Mouse (Mus musculus): ENCODE results near the gene Gm9507.
"Not testable (repeated sequence)": the region's sequence is repeated elsewhere in the genome, so short reads cannot be mapped to it uniquely, and the experiment has no call there.

The Gm9507 gene

DNA sequence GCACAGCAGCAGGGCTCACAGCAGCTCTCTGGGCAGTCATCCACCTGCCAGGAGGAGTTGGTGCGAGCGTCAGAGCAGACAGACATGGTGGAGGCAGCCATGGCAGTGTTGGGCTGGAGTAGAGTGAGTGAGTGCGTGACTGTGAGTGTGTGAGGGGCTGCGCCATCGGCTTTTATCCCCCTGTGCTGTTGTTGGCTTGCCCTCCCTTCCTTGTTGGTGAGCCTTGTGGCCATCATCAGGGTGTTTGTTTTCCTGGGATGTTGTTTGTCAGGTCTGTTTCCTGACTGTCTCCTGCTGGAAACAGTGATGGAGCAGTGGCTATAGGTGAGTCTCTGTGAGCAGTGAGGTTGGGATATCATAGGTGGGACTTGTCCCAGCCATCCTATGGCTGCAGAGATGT is at the start of gene Gm9507:
Gene Gm9507 (minus strand): TSS at position 101 of the 400 bp plus-strand sequence.
- no peak for DNase-seq

DNA sequence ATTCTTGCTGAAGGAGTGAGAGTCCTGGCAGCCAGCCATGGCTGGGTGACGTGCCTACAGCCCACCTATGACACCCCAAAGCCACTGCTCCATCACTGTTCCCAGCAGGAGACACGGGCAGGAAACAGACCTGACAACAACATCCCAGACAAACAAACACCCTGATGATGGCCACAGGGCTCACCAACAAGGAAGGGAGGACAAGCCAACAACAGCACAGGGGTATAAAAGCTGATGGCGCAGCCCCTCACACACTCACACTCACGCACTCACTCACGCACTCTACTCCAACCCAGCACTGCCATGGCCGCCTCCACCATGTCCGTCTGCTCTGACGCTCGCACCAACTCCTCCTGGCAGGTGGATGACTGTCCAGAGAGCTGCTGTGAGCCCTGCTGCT is 40.9 kb upstream of the Gm9507 start, which contains the start of gene Gm10318:
Gene Gm10318 (plus strand): TSS at position 301 of the 400 bp plus-strand sequence.
- no peak for DNase-seq

DNA sequence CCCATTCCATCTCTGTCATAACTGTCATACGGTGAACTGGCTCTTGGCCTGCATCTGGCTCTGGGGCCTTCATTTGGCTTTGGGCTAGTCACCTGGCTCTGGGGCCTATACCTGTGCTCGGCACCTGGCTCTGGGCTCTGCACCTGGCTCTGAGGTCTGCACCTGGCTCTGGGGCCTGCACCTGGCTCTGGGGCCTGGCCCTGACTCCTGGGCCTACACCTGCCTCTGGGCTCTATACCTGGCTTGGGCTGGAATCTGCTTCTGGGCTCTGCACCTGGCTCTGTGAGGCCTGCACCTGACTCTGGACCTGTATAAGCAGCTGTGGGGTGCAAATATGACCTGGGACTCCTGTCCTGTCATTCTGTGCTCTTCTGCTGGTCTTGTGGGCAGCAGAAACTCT is 35.9 kb upstream of the Gm9507 start:
- no peak for DNase-seq

DNA sequence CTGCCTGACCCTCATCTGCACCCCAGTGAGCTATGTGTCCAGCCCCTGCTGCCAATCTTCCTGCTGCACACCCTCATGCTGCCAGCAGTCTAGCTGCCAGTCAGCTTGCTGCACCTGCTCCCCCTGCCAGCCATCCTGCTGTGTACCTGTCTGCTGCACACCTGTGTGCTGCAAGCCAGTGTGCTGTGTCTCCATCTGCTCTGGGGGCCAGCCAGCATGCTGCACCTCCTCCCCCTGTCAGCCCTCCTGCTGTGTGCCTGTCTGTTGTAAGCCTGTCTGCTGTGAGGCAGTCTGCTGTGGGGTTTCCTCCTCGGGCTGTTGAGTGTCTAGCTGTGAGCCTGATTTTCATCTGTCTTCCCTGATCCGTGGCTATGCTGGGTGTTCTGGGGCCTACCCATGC is 35.3 kb upstream of the Gm9507 start:
- no peak for DNase-seq

DNA sequence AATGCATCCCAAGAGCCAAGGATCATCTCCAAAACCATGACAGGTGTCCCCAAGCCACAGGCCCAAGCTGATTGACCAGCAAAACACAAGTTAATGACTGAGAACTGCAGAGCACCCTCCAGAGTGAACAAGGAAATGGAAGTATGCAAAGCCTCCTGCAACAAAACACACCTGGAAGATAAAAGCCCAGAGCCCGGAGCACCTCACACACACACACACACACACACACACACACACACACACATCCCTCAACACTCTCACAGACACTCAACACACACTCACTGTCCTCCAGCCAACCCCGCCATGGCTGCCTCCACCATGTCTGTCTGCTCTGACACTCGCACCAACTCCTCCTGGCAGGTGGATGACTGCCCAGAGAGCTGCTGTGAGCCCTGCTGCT is 34.9 kb upstream of the Gm9507 start, which contains the start of gene Gm36176:
Gene Gm36176 (plus strand): TSS at position 301 of the 400 bp plus-strand sequence.
- DNase-seq, result no peak

DNA sequence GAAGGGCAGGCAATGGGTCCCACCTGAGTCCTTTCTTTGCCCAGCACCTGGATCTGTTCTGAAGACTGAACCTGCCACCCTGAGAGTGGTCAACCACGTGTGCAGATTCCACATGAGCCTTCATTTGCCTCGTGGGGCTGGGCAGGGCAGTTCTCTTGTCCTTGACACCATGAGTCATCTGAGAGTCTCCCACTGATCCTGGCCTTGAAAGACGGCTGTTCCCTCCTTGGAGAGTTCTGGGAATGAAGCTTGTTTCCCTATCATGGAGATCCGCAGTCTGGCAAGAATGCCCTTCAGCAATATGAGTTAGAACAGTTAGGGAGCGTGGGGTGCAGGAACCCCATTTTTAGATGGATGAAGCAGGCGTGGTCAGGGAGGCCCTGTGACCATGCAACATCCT is 27.4 kb upstream of the Gm9507 start:
- no peak for DNase-seq

DNA sequence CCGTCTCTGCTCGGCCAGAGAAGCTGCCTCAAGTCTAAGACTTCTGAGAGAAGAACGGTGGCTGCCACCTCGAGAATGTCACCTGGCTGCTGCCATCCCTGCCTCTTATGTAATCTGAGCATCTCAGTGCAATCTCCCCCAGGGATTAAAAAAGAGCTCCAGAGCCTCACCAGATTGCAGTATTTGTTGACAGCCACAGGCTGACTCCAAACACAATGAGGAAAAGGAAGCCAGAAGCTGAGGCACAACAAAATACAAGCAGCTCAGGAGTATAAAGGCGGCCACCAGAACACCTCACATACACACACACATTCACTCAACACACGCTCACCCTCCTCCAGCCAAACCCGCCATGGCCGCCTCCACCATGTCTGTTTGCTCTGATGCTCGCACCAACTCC is 24.0 kb upstream of the Gm9507 start, which contains the start of gene Krtap10-10:
Gene Krtap10-10 (plus strand): TSS at position 301 of the 400 bp plus-strand sequence.
- DNase-seq, result no peak

DNA sequence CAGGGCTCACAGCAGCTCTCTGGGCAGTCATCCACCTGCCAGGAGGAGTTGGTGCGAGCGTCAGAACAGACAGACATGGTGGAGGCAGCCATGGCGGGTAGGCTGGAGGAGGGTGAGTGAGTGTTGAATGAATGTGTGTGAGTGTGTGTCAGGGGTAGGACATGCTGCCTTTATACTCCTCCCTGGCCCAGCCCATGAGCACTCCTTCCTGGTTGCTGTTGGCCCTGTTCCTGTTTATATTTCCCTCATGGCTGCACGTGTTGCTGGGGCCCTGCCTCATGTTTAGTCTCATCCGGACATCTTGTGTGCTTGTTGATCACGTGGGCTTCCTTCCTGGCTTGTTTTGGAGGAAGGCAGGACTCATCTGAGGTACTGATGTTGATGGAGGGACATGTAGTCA is 15.3 kb upstream of the Gm9507 start, which contains the start of gene Krtap10-4:
Gene Krtap10-4 (minus strand): TSS at position 145 of the 400 bp plus-strand sequence.
- DNase-seq, result no peak

DNA sequence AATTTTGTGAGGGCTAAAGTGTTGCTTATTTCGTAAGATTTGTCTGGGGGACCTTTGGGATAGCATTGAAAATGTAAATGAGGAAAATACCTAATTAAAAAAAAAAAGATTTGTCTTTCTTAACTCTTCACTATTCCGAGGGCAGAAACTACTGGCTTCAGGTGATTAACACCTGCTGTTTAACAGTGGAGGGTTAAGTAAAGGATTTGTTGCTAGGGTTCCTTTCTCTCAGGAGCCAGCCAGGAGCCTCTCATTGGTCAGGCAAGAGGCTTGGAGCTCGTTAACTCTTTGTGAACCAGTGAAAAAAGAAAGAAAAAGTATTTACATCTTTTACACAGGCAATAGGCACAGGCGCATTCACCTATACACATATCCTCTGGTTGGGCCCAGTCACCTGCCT is 7.6 kb upstream of the Gm9507 start:
- no peak for DNase-seq

DNA sequence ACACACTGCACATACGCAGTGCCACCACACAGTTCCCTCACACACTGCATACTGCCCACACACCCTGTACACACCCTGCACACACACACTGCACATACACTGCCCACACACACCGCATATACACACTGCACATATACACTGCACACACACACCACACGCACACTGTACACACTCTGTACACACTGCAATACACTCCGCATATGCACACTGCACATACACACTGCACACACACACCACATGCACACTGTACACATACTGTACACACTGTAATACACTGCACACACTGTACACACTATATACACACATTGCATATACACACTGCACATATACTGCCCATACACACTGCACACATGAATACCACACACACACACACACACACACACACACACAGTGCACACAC is 6.9 kb upstream of the Gm9507 start:
- no peak for DNase-seq

DNA sequence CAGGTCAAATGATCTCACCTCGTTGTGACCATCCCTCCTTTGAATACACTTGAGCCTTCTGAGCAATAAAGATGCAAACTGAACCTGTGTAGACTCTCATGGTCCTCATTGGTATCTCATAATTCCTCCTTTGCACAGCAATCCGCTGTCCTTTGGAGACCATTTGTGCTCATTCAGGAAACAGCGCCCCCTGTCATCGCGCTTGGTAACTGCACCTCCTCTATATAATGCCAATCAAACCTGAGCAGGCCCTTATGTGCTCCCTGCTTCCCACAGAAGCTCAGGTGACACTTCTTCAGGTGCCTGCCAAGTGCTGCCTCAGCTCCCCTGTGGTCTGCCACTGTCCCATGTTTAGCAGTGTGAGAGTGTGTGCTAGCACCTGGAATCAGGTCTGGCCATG is 3.9 kb upstream of the Gm9507 start:
- no peak for DNase-seq

DNA sequence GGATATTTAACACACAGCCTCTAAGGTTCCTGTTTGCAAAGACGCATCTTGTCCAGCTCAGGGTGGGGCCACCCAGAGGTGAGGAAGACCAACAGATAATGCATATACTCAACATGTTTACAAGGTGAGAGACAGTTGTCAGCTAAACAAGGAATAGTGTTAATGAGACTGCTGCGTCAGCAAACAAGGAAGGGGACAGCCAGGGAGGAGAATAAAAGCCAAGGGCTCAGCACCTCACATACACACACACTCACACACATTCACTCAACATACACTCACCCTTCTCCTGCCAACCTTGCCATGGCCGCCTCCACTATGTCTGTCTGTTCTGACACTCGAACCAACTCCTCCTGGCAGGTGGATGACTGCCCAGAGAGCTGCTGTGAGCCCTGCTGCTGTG is 2.7 kb upstream of the Gm9507 start, which contains the start of gene Gm2696:
Gene Gm2696 (plus strand): TSS at position 301 of the 400 bp plus-strand sequence.
- no peak for DNase-seq

DNA sequence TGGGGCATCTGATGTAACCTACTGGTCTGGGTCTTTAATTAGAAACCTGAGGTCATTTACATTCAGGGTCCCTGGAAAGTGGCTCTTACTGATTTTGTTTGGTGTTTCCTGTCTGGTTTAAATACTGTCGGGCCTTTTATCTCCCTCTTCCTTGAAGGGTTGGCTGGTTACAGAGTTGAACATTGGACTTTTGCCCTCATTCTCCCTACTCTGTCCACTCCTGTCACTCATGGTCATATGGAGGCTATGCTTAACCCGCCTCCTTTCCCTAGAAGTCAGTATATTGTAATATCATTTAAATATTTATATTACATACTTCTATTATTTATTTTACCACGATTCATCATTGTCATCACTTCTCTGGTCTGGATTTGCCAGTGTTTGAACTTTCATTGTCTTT is 7.5 kb downstream of the Gm9507 start:
- no peak for DNase-seq

DNA sequence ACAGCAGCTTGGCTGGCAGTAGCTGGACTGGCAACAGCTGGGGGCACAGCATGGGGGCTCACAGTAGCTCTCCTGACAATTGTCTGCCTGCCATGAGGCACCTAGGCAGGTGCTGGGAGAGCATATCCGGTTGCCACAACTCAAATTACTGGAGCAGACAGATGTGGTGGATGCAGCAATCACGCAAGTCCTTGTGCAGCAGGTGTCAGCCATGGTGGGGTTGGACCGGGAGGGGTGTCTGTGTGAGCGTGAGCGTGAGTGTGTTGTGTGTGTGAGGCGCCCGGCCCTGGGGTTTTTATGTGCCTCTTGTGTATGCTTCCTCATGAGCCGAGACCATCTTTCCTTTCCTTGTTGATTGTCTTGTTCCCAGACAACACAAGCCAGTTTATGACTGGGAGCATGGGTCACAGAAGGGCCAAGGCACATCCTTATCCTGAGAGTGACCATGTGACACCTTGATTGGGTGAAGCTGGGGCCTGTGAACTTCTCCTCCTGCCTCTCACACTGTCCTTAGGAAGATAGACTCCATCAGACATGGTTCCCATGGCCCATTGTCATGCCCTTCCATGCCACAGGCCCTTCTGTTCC is 12.6 kb downstream of the Gm9507 start, which contains the start of gene Gm19668:
Gene Gm19668 (minus strand): TSS at position 213 of the 588 bp plus-strand sequence.
- DNase-seq, result no peak

DNA sequence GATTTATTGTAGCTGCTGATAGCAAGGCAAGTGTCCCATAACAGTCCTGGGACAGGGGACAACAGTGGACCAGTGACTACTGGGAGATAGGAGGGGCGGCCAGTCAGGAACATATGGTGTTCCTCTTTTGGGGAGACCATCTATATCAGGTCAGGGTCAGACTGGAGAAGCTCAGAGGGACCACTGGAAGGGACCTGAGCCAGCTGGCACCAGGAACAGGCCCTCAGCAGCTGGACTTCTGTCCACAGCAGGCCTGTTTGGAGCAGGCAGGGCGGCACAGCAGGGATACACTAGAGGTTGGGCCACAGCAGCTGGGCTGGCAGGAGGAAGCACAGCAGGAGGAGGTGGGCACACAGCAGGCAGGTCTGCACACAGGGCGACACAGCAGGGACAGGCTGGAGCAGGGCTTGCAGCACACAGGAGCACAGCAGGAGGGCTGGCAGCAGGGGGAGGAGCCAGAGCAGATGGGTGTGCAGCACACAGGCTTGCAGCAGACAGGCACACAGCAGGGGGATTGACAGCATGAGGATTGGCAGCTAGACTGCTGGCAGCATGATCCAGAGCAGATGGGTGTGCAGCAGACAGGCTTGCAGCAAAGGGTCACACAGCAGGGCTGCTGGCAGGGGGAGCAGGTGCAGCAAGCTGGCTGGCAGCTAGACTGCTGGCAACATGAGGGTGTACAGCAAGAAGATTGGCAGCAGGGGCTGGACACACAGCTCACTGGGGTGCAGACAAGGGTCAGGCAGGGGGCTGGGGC is 13.3 kb downstream of the Gm9507 start:
- not testable (repeated sequence) for DNase-seq

DNA sequence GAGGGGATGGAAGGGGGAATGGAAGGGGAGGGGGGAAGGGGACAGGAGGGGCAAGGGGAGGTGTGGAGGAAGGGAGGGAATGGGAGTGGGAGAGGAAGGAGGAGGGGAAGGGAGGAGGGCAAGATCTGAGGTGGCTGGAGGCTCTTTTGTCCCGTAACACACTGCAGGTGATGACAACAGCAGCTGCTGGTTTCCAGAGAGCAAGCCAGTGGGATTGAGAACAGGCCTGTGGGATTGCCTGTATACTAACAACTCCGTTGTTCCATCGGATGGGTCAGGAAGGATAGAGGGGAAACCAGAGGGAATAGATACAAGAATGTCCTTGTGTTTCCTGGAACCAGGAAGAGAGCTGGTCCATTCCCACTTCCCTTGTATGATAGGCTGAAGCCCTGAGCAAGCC is 14.0 kb downstream of the Gm9507 start:
- DNase-seq, result no peak

DNA sequence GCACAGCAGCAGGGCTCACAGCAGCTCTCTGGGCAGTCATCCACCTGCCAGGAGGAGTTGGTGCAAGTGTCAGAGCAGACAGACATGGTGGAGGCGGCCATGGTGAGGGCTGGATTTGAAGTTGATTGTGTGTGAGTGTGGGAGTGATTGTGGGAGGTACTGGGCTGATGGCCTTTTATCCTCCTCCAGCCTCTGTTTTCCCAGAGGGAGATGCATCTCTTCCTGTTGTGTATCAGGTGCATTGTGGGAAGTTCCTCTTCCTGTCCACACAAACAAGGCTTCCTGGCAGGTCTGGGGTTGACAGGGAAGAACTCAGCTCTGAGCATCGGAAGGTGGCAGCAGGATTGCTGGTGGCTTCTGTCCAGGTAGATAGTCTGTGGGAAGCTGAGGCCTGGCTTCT is 16.7 kb downstream of the Gm9507 start, which contains the start of gene Gm9639:
Gene Gm9639 (minus strand): TSS at position 101 of the 400 bp plus-strand sequence.
- DNase-seq, result no peak

DNA sequence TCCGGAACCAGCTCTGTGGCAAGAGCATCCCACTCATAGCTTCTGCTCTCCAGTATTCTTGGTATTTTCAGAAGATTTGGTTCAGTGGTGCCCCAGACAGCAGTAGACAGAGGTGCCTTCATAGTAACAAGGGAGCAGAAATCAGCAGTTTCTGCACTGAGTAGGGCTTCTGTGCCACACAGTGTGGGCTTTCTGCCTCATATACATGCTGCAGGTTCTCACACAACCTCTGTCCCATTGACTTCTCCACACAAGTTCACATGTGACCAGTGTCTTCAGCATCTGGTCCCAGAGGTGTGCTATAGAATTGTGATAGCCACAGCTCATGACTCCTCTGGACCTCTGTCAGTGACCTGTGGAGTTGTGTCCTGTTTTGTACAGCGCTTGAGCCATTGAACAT is 23.0 kb downstream of the Gm9507 start:
- DNase-seq, result no peak

DNA sequence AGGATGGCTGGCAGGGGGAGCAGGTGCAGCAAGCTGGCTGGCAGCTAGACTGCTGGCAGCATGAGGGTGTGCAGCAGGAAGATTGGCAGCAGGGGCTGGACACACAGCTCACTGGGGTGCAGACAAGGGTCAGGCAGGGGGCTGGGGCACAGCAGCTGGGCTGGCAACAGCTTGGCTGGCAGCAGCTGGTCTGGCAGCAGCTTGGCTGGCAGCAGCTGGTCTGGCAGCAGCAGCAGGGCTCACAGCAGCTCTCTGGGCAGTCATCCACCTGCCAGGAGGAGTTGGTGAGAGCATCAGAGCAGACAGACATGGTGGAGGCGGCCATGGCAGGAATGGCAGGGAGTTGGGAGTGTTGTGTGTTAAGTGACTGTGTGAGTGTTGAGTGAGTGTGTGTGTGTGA is 23.8 kb downstream of the Gm9507 start, which contains the start of gene Gm7137:
Gene Gm7137 (minus strand): TSS at position 325 of the 400 bp plus-strand sequence.
- not testable (repeated sequence) for DNase-seq

DNA sequence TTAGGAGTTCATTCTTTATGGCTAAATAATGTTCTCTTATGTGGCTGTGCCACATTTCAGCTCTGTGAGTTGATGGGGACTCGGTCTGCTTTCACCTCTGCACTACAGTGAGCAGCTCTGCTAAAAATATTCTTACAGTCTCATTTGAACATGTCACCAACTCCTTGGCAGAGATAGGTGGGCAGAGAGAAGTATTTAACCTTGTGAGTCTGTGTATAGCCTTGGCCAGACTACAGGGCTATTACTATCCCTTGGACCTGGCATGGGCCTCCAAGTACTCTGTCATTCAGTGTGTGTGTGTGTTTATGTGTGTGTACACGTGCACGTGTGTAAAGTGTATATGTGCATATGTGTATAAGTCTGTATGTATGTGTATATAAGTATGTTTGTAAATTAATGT is 28.2 kb downstream of the Gm9507 start:
- not testable (repeated sequence) for DNase-seq

DNA sequence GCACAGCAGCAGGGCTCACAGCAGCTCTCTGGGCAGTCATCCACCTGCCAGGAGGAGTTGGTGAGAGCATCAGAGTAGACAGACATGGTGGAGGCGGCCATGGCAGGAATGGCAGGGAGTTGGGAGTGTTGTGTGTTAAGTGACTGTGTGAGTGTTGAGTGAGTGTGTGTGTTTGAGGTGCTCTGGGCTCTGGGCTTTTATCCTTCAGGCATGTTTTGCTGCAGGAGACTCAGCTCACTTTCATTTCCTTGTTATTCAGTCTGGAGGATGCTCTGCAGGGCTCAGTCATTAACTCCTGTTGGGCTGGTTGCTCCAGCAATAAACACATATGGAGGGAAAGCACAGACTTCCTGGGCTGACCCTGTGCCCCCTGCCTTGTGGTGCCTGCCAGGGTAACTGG is 29.2 kb downstream of the Gm9507 start, which contains the start of gene Gm3250:
Gene Gm3250 (minus strand): TSS at position 101 of the 400 bp plus-strand sequence.
- not testable (repeated sequence) for DNase-seq

DNA sequence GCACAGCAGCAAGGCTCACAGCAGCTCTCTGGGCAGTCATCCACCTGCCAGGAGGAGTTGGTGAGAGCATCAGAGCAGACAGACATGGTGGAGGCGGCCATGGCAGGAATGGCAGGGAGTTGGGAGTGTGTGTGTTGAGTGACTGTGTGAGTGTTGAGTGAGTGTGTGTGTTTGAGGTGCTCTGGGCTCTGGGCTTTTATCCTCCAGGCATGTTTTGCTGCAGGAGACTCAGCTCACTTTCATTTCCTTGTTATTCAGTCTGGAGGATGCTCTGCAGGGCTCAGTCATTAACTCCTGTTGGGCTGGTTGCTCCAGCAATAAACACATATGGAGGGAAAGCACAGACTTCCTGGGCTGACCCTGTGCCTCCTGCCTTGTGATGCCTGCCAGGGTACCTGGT is 34.8 kb downstream of the Gm9507 start, which contains the start of gene Gm7138:
Gene Gm7138 (minus strand): TSS at position 101 of the 400 bp plus-strand sequence.
- DNase-seq, result not testable (repeated sequence)

DNA sequence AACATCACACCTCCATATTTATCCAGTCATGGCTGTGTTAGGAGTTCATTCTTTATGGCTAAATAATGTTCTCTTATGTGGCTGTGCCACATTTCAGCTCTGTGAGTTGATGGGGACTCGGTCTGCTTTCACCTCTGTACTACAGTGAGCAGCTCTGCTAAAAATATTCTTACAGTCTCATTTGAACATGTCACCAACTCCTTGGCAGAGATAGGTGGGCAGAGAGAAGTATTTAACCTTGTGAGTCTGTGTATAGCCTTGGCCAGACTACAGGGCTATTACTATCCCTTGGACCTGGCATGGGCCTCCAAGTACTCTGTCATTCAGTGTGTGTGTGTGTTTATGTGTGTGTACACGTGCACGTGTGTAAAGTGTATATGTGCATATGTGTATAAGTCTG is 39.5 kb downstream of the Gm9507 start:
- not testable (repeated sequence) for DNase-seq

DNA sequence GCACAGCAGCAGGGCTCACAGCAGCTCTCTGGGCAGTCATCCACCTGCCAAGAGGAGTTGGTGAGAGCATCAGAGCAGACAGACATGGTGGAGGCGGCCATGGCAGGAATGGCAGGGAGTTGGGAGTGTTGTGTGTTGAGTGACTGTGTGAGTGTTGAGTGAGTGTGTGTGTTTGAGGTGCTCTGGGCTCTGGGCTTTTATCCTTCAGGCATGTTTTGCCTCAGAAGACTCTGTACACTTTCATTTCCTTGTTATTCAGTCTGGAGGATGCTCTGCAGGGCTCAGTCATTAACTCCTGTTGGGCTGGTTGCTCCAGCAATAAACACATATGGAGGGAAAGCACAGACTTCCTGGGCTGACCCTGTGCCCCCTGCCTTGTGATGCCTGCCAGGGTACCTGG is 40.4 kb downstream of the Gm9507 start, which contains the start of gene Gm3238:
Gene Gm3238 (minus strand): TSS at position 101 of the 400 bp plus-strand sequence.
- DNase-seq, result not testable (repeated sequence)

All from thymus, adult 18-20 months (tissue).